Mouse (Mus musculus) limb, embryonic 13.5 days (tissue): ENCODE results near the gene Gpx4. TPM values are rescaled to one million over a fixed set of nuclear protein-coding genes. Genes with fewer than 3 reads are reported as not detected.
A peak's percentile ranks its signal among the peaks of the same experiment; 100 is the strongest.

ENCODE experiments used
- ATAC-seq: fragments of 200-750 bp; cut with Nextera tagmentation; 2 replicates; pipeline ENCODE4 v1.8.0; 2017; ENCODE audit warnings: low read depth, moderate number of reproducible peaks, moderate TSS enrichment; ENCODE audit not compliant: low FRiP score
- H3K27ac ChIP-seq: fragments of 300-500 bp; sonication (generic); 2 replicates; pipeline ENCODE4 v1.5.1; 2015; ENCODE audit warnings: inconsistent platforms, mild to moderate bottlenecking, moderate library complexity
- H3K27me3 ChIP-seq: fragments of 300-500 bp; sonication (generic); 2 replicates; pipeline ENCODE4 v1.6.1; 2015; ENCODE audit warnings: mild to moderate bottlenecking, inconsistent platforms
- H3K36me3 ChIP-seq: fragments of 300-500 bp; sonication (generic); 2 replicates; pipeline ENCODE4 v1.6.1; 2015; ENCODE audit warnings: inconsistent platforms, mild to moderate bottlenecking, moderate library complexity
- H3K4me1 ChIP-seq: fragments of 300-500 bp; sonication (generic); 2 replicates; pipeline ENCODE4 v1.6.1; 2015; ENCODE audit warnings: inconsistent platforms
- H3K4me2 ChIP-seq: fragments of 300-500 bp; sonication (generic); replicated peaks from 2 replicates; pipeline ENCODE4 v1.6.1; 2015; ENCODE audit warnings: inconsistent platforms, mild to moderate bottlenecking, moderate library complexity
- H3K4me3 ChIP-seq: fragments of 300-500 bp; sonication (generic); 2 replicates; pipeline ENCODE4 v1.5.1; 2015; ENCODE audit warnings: moderate library complexity, mild to moderate bottlenecking, inconsistent platforms
- H3K9ac ChIP-seq: fragments of 300-500 bp; sonication (generic); 2 replicates; pipeline ENCODE4 v1.6.1; 2015; ENCODE audit warnings: mild to moderate bottlenecking, inconsistent platforms
- H3K9me3 ChIP-seq: fragments of 300-500 bp; sonication (generic); 2 replicates; pipeline ENCODE4 v1.6.1; 2016; ENCODE audit warnings: inconsistent platforms
- WGBS: fragments of 180-500 bp; shearing (Covaris S2); methylation state at CpG from one replicate; pipeline ENCODE4 v1.1.7; 2015; 5-methylcytosine and 5-hydroxymethylcytosine counted together
- polyA plus RNA-seq: library from polyadenylated mRNA; unstranded; fragments of >200 nt; fragmentation: Nextera tagmentation; extraction: Ambion mirVana; gene quantifications from 2 replicates; pipeline ENCODE4 v1.2.1, GENCODE M21; 2015

Gene Gpx4
- polyA plus RNA-seq, 1 experiment from 2014 or later, result 462 TPM

- Histone ChIP-seq H3K9ac (no peak overlapping the region), H3K36me3 (peaks cover under 1% of the 10 kb centered on the region; the same call in 1 of the 2 replicates), H3K4me1 (peaks cover 34% of the 10 kb centered on the region), H3K9me3 (no peaks in the 10 kb centered on the region), H3K4me3 (no peak overlapping the region), H3K27me3 (peaks cover 65% of the 10 kb centered on the region), H3K27ac (no peak overlapping the region), H3K4me2 (no peak overlapping the region)
- ATAC-seq, result no peak
- 86% methylated on average over 10 of the region's 10 CpGs for WGBS
Observed at GRCm38 (mm10) chr10:80016931-80017330, 30.0 kb upstream of the Gpx4 start.

- no peak for ATAC-seq
- Histone ChIP-seq H3K9ac (no peak overlapping the region), H3K4me1 (peaks cover 34% of the 10 kb centered on the region), H3K4me2 (no peak overlapping the region), H3K27me3 (peaks cover 61% of the 10 kb centered on the region), H3K27ac (no peak overlapping the region), H3K9me3 (no peaks in the 10 kb centered on the region), H3K36me3 (peaks cover 5% of the 10 kb centered on the region; the same call in 1 of the 2 replicates), H3K4me3 (no peak overlapping the region)
- 57% methylated on average over 3 of the region's 3 CpGs for WGBS
Observed at GRCm38 (mm10) chr10:80017361-80017760, 29.6 kb upstream of the Gpx4 start.

GRCm38 (mm10) chr10:80017771-80018170, 29.2 kb upstream of the Gpx4 start:
- Histone ChIP-seq H3K36me3 (peaks cover 9% of the 10 kb centered on the region; the same call in 1 of the 2 replicates), H3K4me1 (peaks cover 34% of the 10 kb centered on the region), H3K4me3 (no peak overlapping the region), H3K9me3 (no peaks in the 10 kb centered on the region), H3K27me3 (peaks cover 57% of the 10 kb centered on the region), H3K9ac (no peak overlapping the region), H3K27ac (no peak overlapping the region), H3K4me2 (no peak overlapping the region)
- 80% methylated on average over 14 of the region's 14 CpGs for WGBS
- no peak for ATAC-seq

DNA sequence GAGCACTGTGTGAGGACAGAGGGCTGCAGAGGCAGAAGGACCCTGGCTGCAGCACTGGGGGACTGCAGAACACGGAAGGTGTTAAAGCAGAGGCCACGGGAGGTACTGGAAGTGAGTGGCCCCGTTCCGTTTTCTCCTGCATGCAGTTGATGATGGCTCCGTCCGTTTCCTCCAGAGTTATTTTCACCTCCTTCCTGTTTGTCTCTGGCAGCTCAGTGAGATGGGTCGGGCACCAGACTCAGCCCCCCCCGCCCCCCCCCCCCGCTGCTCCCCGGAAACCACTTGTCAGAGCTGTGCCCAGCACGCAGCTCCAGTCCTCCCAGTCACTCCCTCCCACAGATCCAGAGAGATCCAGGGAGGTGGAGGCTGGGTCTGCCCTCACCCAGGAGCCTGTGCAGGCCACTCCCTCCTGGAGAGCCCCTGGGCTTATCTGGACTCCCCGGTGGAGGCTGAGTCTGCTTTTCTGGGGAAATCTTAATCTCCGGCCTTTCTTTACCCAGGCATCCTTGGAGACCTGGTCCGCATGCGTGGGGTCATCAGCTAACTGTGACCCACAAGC, 28.1 kb upstream of the Gpx4 start:
- Histone ChIP-seq H3K27me3 (peaks cover 47% of the 10 kb centered on the region), H3K4me2 (peak overlapping the region; percentile 57), H3K27ac (no peak overlapping the region), H3K9ac (peak overlapping the region; percentile 64; the same call in 1 of the 2 replicates), H3K9me3 (no peaks in the 10 kb centered on the region), H3K4me1 (peaks cover 30% of the 10 kb centered on the region), H3K4me3 (peak overlapping the region; percentile 34; the same call in 1 of the 2 replicates), H3K36me3 (peaks cover 12% of the 10 kb centered on the region; the same call in 1 of the 2 replicates)
- no peak for ATAC-seq
- 7% methylated on average over 13 of the region's 15 CpGs for WGBS

DNA sequence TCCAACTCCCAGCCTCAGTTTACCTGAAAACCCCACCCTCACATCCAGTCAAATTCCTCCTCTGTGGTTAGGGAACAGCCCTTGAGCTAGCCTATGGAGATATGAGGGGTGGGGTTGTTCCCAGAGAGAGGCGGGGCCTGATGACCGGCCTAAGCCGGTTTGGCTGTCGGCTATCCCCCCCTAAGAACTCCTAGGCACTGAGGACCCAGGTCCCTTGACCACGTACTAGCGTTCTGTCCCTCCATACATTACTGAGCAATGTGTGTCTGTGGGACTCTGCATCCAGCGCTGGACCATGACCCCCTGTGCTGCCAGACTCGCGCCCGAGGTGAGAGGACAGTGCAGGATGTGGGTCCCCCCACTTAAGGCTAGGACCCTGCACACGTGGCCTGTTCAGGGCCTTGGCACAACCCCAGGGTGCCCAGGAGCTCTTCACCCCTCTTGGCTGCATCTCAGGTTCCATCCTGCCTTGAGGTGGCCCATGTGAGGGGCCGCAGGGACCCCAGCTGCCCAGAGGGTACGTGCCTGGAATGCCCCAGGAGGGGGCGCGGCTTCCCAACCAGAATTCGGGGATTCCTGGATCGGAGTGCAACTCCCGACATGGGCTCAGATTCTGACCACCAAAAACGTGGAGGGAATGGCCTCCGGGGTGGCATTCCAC, 27.4 kb upstream of the Gpx4 start:
- H3K9ac ChIP-seq, result peak overlapping the region; percentile 64
- H3K27me3 ChIP-seq, result peaks cover 39% of the 10 kb centered on the region
- peak overlapping the region; percentile 34 for H3K4me3 ChIP-seq
- ATAC-seq, result peak; percentile 45
- H3K4me2 ChIP-seq, result peak overlapping the region; percentile 57
- peaks cover 23% of the 10 kb centered on the region for H3K4me1 ChIP-seq
- H3K36me3 ChIP-seq, result peaks cover 13% of the 10 kb centered on the region; the same call in 1 of the 2 replicates
- 7% methylated on average over 20 of the region's 20 CpGs for WGBS
- peak overlapping the region; percentile 12; the same call in 1 of the 2 replicates for H3K27ac ChIP-seq
- H3K9me3 ChIP-seq, result no peaks in the 10 kb centered on the region

DNA sequence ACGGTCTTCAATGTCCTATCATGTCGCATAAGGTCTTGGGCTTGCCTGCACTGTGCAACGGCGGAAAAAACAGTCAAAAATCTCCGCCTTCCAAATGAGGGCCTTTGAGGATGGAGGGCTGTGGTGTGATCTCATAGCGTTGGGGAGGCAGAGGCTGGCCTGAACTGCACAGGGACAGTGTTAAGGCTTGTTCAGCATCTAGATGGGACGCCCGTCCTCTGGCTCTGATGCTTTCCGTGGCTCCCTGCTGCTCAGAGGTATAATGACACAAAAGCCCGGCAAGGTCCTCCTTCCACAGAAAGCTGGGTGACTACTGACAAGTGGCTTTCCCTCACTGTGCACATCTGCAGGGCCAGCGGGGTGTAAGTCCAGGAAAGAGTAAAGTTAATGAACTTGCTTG, 26.8 kb upstream of the Gpx4 start:
- Histone ChIP-seq H3K9me3 (no peaks in the 10 kb centered on the region), H3K9ac (peak overlapping the region; percentile 64), H3K36me3 (peaks cover 15% of the 10 kb centered on the region; the same call in 1 of the 2 replicates), H3K27me3 (peaks cover 33% of the 10 kb centered on the region), H3K27ac (peak overlapping the region; percentile 12; the same call in 1 of the 2 replicates), H3K4me1 (peaks cover 23% of the 10 kb centered on the region), H3K4me2 (peak overlapping the region; percentile 57), H3K4me3 (peak overlapping the region; percentile 34)
- WGBS, result 22% methylated on average over 11 of the region's 11 CpGs
- ATAC-seq, result no peak

DNA sequence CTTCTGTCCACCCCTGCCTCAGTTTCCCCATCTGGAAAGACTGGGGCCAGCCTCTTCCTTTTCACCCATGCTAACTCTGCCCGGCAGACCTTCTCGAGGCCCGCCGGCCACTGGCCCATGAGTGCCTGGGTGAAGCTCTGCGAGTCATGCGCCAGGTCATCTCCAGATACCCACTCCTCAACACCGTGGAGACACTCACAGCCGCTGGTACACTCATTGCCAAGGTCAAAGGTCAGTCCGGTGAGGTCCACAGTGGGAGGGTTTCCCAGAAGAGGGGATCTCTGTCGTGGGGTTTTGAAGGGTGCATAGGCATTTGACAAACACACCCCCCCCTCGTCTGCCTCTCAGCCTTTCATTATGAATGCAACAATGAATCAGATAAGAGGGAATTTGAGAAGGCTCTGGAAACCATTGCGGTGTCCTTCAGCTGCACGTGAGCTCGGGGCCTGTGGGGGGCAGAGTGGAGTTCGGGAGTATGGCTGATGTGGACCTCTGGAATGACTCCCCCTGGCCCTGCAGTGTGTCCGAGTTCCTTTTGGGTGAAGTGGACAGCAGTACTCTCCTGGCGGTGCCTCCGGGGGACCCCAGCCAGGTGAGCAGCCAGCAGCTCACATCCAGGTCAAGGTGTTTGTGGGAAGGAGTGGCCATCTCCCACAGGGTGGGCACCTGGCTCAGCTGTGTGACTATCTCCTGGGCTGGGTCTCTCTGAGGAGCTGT, 26.2 kb upstream of the Gpx4 start:
- Histone ChIP-seq H3K27ac (no peak overlapping the region), H3K4me3 (0 out of 2 replicates have a peak overlapping the region, but pooled peaks have one; percentile 34), H3K4me1 (peaks cover 23% of the 10 kb centered on the region), H3K4me2 (peak overlapping the region; percentile 57), H3K36me3 (peaks cover 15% of the 10 kb centered on the region; the same call in 1 of the 2 replicates), H3K9me3 (no peaks in the 10 kb centered on the region), H3K27me3 (peaks cover 27% of the 10 kb centered on the region), H3K9ac (peak overlapping the region; percentile 64; the same call in 1 of the 2 replicates)
- WGBS, result 85% methylated on average over 18 of the region's 18 CpGs
- ATAC-seq, result no peak

GRCm38 (mm10) chr10:80021320-80021641, 25.7 kb upstream of the Gpx4 start:
- WGBS, result 89% methylated on average over 13 of the region's 13 CpGs
- ATAC-seq, result no peak
- H3K9me3 ChIP-seq, result no peaks in the 10 kb centered on the region
- no peak overlapping the region for H3K27ac ChIP-seq
- H3K27me3 ChIP-seq, result peaks cover 22% of the 10 kb centered on the region
- peaks cover 15% of the 10 kb centered on the region; the same call in 1 of the 2 replicates for H3K36me3 ChIP-seq
- no peak overlapping the region for H3K9ac ChIP-seq
- no peak overlapping the region for H3K4me3 ChIP-seq
- H3K4me2 ChIP-seq, result no peak overlapping the region
- peaks cover 23% of the 10 kb centered on the region for H3K4me1 ChIP-seq

DNA sequence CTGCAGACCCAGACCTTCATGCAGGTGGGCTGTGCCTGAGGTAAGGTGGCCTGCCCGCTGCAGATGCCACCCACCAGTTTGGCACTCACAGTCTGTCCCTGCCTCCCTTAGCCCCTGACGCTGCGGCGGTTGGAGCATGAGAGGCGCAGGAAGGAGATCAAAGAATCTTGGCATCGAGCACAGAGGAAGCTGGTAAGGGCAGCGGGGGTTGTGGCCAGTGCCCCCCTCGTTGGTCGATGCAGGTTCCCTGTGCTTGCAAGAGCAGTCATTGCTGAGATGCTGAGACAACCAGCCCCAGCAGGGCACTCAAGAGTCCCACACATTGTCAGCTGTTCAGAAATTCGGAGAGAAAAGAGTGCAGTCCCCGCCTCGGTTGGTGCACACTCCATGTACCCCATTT, 24.8 kb upstream of the Gpx4 start:
- peaks cover 15% of the 10 kb centered on the region for H3K27me3 ChIP-seq
- no peak overlapping the region for H3K27ac ChIP-seq
- H3K9me3 ChIP-seq, result no peaks in the 10 kb centered on the region
- peaks cover 15% of the 10 kb centered on the region; the same call in 1 of the 2 replicates for H3K36me3 ChIP-seq
- no peak overlapping the region for H3K4me2 ChIP-seq
- H3K4me1 ChIP-seq, result peaks cover 23% of the 10 kb centered on the region
- no peak overlapping the region for H3K9ac ChIP-seq
- H3K4me3 ChIP-seq, result no peak overlapping the region
- WGBS, result 91% methylated on average over 12 of the region's 12 CpGs
- no peak for ATAC-seq

DNA sequence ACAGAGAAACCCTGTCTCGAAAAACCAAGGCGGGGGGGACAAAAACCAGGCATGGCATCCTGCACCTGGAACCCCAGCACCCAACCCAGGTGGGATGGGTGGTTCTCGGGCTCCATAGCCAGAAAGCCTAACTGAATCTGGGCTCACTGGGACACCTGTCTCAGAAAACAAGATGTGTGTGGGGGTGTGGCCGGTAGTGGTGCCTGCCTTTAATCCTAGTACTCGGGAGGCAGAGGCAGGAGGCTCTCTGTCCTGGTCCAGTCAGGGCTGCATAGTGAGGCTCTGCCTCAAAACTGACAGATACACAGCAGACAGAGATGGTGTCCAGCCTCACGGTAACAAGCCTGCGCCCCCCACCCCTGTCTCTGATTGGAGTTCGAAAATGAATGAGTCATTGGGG, 24.2 kb upstream of the Gpx4 start:
- no peak for ATAC-seq
- Histone ChIP-seq H3K9me3 (no peaks in the 10 kb centered on the region), H3K36me3 (peaks cover 15% of the 10 kb centered on the region; the same call in 1 of the 2 replicates), H3K4me1 (peaks cover 23% of the 10 kb centered on the region), H3K27ac (no peak overlapping the region), H3K4me3 (no peak overlapping the region), H3K9ac (no peak overlapping the region), H3K27me3 (peaks cover 8% of the 10 kb centered on the region; the same call in 1 of the 2 replicates), H3K4me2 (no peak overlapping the region)
- WGBS, result 93% methylated on average over 8 of the region's 8 CpGs

DNA sequence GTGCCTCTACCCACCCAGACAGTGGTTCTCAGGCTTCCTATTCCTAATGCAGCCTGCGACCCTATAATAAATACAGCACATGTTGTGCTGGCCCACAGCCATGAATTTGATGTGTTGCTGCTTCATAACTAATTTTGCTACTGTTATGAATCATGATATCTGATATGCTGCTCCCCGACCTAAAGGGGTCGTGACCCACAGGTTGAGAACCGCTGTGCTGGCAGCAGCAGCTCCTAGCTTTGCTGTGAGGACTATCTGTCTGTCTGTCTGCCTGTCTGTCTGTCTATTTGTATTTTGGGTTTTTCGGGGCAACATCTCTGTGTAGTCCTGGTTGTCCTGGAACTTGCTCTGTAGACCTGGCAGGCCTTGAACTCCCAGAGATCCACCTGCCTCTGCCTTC, 23.2 kb upstream of the Gpx4 start:
- Histone ChIP-seq H3K9me3 (no peaks in the 10 kb centered on the region), H3K4me2 (no peak overlapping the region)

More for the DNA sequence above, 23.2 kb upstream of the Gpx4 start:
- H3K4me3 ChIP-seq, result no peak overlapping the region
- peaks cover 6% of the 10 kb centered on the region; the same call in 1 of the 2 replicates for H3K27me3 ChIP-seq
- no peak overlapping the region for H3K9ac ChIP-seq
- WGBS, result 84% methylated on average over 5 of the region's 5 CpGs
- H3K27ac ChIP-seq, result no peak overlapping the region
- no peak for ATAC-seq
- peaks cover 18% of the 10 kb centered on the region for H3K36me3 ChIP-seq
- H3K4me1 ChIP-seq, result peaks cover 20% of the 10 kb centered on the region
